20 mouse cellular contexts compared by ENCODE assay signal in genomic region chr19:47232077-47232865, GRCm38 (mm10). TPM values are rescaled to one million over a fixed set of nuclear protein-coding genes. Genes with fewer than 3 reads are reported as not detected.
"Had no signal": no experiment of that assay in that cellular context is flagged by ENCODE, and none has a peak within 500 bp of the region (broad histone marks: within the 10 kb centered on the region; RNA-seq: fewer than 3 reads in every experiment).

No protein-coding gene starts in this region.

- DNase-seq: kidney, postnatal 25 days; layer of hippocampus, adult 9-11 months; liver; lung, adult 18-20 months; lung, postnatal 10 days; lung, postnatal 36 days; thymus, adult 18-20 months; thymus, postnatal 14 days; thymus, postnatal 4 days had no signal

- H3K4me3 ChIP-seq: layer of hippocampus, adult 2 months; limb, embryonic 10.5 days; limb, embryonic 13.5 days; liver, embryonic 12.5 days; liver, embryonic 15.5 days; lung, embryonic 15.5 days; megakaryocyte, embryonic 14.5 days; midbrain, embryonic 10.5 days; midbrain, embryonic 13.5 days had no signal

- H3K4me2 ChIP-seq: limb, embryonic 13.5 days; liver, embryonic 12.5 days; liver, embryonic 15.5 days; lung, embryonic 15.5 days; midbrain, embryonic 13.5 days had no signal

- H3K27ac ChIP-seq: kidney, postnatal 0 days; layer of hippocampus, adult 2 months; limb, embryonic 10.5 days; limb, embryonic 13.5 days; liver, embryonic 12.5 days; liver, embryonic 15.5 days; lung, embryonic 15.5 days; midbrain, embryonic 10.5 days; midbrain, embryonic 13.5 days had no signal

- H3K36me3 ChIP-seq: limb, embryonic 10.5 days; limb, embryonic 13.5 days; liver, embryonic 12.5 days; liver, embryonic 15.5 days; lung, embryonic 15.5 days; midbrain, embryonic 10.5 days; midbrain, embryonic 13.5 days had no signal

- H3K4me1 ChIP-seq: liver, embryonic 15.5 days had no signal

- H3K27me3 ChIP-seq: limb, embryonic 13.5 days; liver, embryonic 15.5 days; lung, embryonic 15.5 days had no signal

RNA-seq across cellular contexts. Expression of gene Neurl1a, which starts 53.7 kb away (rescaled TPM):
- total RNA-seq: monocyte, adult 5-6 weeks had no signal
